ENCODE assay signal across 17 mouse cellular contexts in genomic region chr4:76608246-76608645, GRCm38 (mm10).
DNase-seq lines count a peak whose midpoint lies in the region; ATAC-seq and TF ChIP-seq lines count a peak whose summit lies in the region.
"Had no signal": no experiment of that assay in that cellular context is flagged by ENCODE, and none has a peak within 500 bp of the region (broad histone marks: within the 10 kb centered on the region; RNA-seq: fewer than 3 reads in every experiment).

No protein-coding gene starts in this region.

- H3K9me3 ChIP-seq in intestine, embryonic 14.5 days (ENCODE audit: control insufficient read depth, low read length), result no peaks in the 10 kb centered on the region
- no peaks in the 10 kb centered on the region for H3K9me3 ChIP-seq in intestine, postnatal 0 days (ENCODE audit: control insufficient read depth)
- H3K9me3 ChIP-seq in lung, embryonic 16.5 days (ENCODE audit: control insufficient read depth, low read length), result no peaks in the 10 kb centered on the region
- H3K9me3 ChIP-seq: hindbrain, embryonic 12.5 days; megakaryocyte, embryonic 14.5 days had no signal

- no peak for TF ChIP-seq POLR2A in thymus, adult 2 months (IDR thresholded peaks at IDR 0.05; ENCODE audit: control insufficient read depth, extremely low read depth, insufficient read depth, low read length, poor library complexity)

- H3K27me3 ChIP-seq in intestine, embryonic 14.5 days (replicated peaks; ENCODE audit: control insufficient read depth, insufficient read depth, low read length), result no peaks in the 10 kb centered on the region
- no peaks in the 10 kb centered on the region for H3K27me3 ChIP-seq in intestine, postnatal 0 days (replicated peaks; ENCODE audit: control insufficient read depth, insufficient read depth, low read length)
- H3K27me3 ChIP-seq in lung, embryonic 16.5 days (ENCODE audit: control insufficient read depth, insufficient read depth, low read depth, low read length), result no peaks in the 10 kb centered on the region
- H3K27me3 ChIP-seq in thymus, adult 2 months (ENCODE audit: control insufficient read depth, insufficient read depth, low read length), result no peaks in the 10 kb centered on the region
- H3K27me3 ChIP-seq: hindbrain, embryonic 12.5 days; megakaryocyte, embryonic 14.5 days had no signal

- peaks cover 5% of the 10 kb centered on the region; the same call in 1 of the 2 replicates for H3K4me1 ChIP-seq in intestine, embryonic 14.5 days (replicated peaks; ENCODE audit: control insufficient read depth, insufficient read depth, low read length)
- H3K4me1 ChIP-seq in intestine, postnatal 0 days (replicated peaks; ENCODE audit: control insufficient read depth, insufficient read depth, low read length), result no peaks in the 10 kb centered on the region
- no peaks in the 10 kb centered on the region for H3K4me1 ChIP-seq in lung, embryonic 16.5 days (replicated peaks; ENCODE audit: control insufficient read depth, insufficient read depth, low read length)
- H3K4me1 ChIP-seq in thymus, adult 2 months (replicated peaks; ENCODE audit: control insufficient read depth, insufficient read depth, low read length), result no peaks in the 10 kb centered on the region
- H3K4me1 ChIP-seq: hindbrain, embryonic 12.5 days; megakaryocyte, embryonic 14.5 days had no signal

- WGBS in intestine, embryonic 14.5 days, result 42% methylated on average over 7 of the region's 7 CpGs
- WGBS in intestine, postnatal 0 days, result 55% methylated on average over 7 of the region's 7 CpGs
- 50% methylated on average over 7 of the region's 7 CpGs for WGBS in lung, embryonic 16.5 days
- 61% methylated on average over 7 of the region's 7 CpGs for WGBS in thymus, adult 2 months

- TF ChIP-seq CTCF in intestine, postnatal 0 days (IDR thresholded peaks at IDR 0.05; ENCODE audit: low read depth), result no peak
- TF ChIP-seq CTCF in thymus, adult 2 months (IDR thresholded peaks at IDR 0.05; ENCODE audit: borderline replicate concordance, control insufficient read depth, extremely low read depth, insufficient read depth, low read length, poor library complexity), result no peak

- no peak overlapping the region for H3K4me3 ChIP-seq in intestine, embryonic 14.5 days (ENCODE audit: low read depth, low read length)
- H3K4me3 ChIP-seq in intestine, postnatal 0 days (ENCODE audit: low read depth, low read length), result no peak overlapping the region
- no peak overlapping the region for H3K4me3 ChIP-seq in lung, embryonic 16.5 days (ENCODE audit: low read length)
- H3K4me3 ChIP-seq in thymus, adult 2 months (ENCODE audit: control insufficient read depth, insufficient read depth, low read length), result no peak overlapping the region
- H3K4me3 ChIP-seq: hindbrain, embryonic 12.5 days; megakaryocyte, embryonic 14.5 days had no signal

- no peak overlapping the region for H3K27ac ChIP-seq in intestine, embryonic 14.5 days (ENCODE audit: low read depth)
- H3K27ac ChIP-seq in intestine, postnatal 0 days (ENCODE audit: low read depth, low read length), result no peak overlapping the region
- no peak overlapping the region for H3K27ac ChIP-seq in lung, embryonic 16.5 days (ENCODE audit: low read length)
- H3K27ac ChIP-seq in thymus, adult 2 months (ENCODE audit: control insufficient read depth, insufficient read depth, low read length), result no peak overlapping the region
- H3K27ac ChIP-seq: hindbrain, embryonic 12.5 days had no signal

- no peak for DNase-seq in intestine, embryonic 14.5 days (ENCODE audit: low spot score)
- no peak for DNase-seq in lung, postnatal 4 days
- DNase-seq in left cerebral cortex, postnatal 36 days (ENCODE audit: low spot score in 2 of 2), result peak; percentile 13 to 22
- DNase-seq in right cerebral cortex, postnatal 36 days (ENCODE audit: low spot score in 2 of 2), result peak; percentile 16 to 18
- no peak for DNase-seq in thymus, adult 2 months
- DNase-seq: adrenal gland, adult 8-10 months; cerebellum, adult 2 months; kidney, adult 11 months; kidney, postnatal 25 days; thymus, adult 18-20 months had no signal

- no peak overlapping the region for H3K9ac ChIP-seq in intestine, embryonic 14.5 days (ENCODE audit: low read length)
- no peak overlapping the region for H3K9ac ChIP-seq in intestine, postnatal 0 days (ENCODE audit: low read depth, low read length)
- no peak overlapping the region for H3K9ac ChIP-seq in lung, embryonic 16.5 days (ENCODE audit: low read length)
- H3K9ac ChIP-seq: hindbrain, embryonic 12.5 days had no signal

- intact Hi-C loops in left cerebral cortex, postnatal 36 days (cut with DNase I), result no loop called here

- peak overlapping the region; percentile 26; the same call in 1 of the 2 replicates for H3K4me2 ChIP-seq in intestine, embryonic 14.5 days (ENCODE audit: low read length)
- no peak overlapping the region for H3K4me2 ChIP-seq in intestine, postnatal 0 days (replicated peaks; ENCODE audit: low read depth)
- 0 out of 2 replicates have a peak overlapping the region, but pooled peaks have one; percentile 22 for H3K4me2 ChIP-seq in lung, embryonic 16.5 days (ENCODE audit: low read depth, low read length)
- H3K4me2 ChIP-seq: hindbrain, embryonic 12.5 days had no signal

- ATAC-seq in intestine, embryonic 14.5 days (replicated peaks; ENCODE audit: low FRiP score, low TSS enrichment, low read depth), result no peak
- ATAC-seq in intestine, postnatal 0 days, result no peak
- no peak for ATAC-seq in lung, embryonic 16.5 days (ENCODE audit: low read depth)
- ATAC-seq: CD4-positive, CD25-positive, alpha-beta regulatory T cell, adult 4 months; forebrain, embryonic 14.5 days; lung, postnatal 0 days had no signal

- H3K36me3 ChIP-seq in intestine, embryonic 14.5 days (ENCODE audit: control insufficient read depth, insufficient read depth, low read length), result no peaks in the 10 kb centered on the region
- H3K36me3 ChIP-seq in intestine, postnatal 0 days (ENCODE audit: control insufficient read depth, insufficient read depth), result no peaks in the 10 kb centered on the region
- H3K36me3 ChIP-seq in lung, embryonic 16.5 days (ENCODE audit: control insufficient read depth, insufficient read depth, low read length), result no peaks in the 10 kb centered on the region
- H3K36me3 ChIP-seq in thymus, adult 2 months (ENCODE audit: control insufficient read depth, insufficient read depth, low read length), result no peaks in the 10 kb centered on the region
- H3K36me3 ChIP-seq: hindbrain, embryonic 12.5 days had no signal

Comparison
In these comparisons a context has a peak if more than half of its experiments do, and no peak if none do; other contexts are left out.
1. DNase-seq: peak in left cerebral cortex, postnatal 36 days (2 of 2) and right cerebral cortex, postnatal 36 days (2 of 2); none in intestine, embryonic 14.5 days (single experiment), lung, postnatal 4 days (0 of 2) and thymus, adult 2 months (single experiment).